Mouse (Mus musculus): ENCODE data around the gene Hsdl1.

Gene Hsdl1

GRCm38 (mm10) chr8:119574437-119575365, at the start of gene Hsdl1, which contains the start of gene Dnaaf1:
Gene Hsdl1 (minus strand): TSS chr8:119575183.
Gene Dnaaf1 (plus strand): TSS chr8:119575235.
- peak; percentile 98 for DNase-seq

GRCm38 (mm10) chr8:119623744-119624143, 48.8 kb upstream of the Hsdl1 start:
- DNase-seq: no peak

GRCm38 (mm10) chr8:119623061-119623460, 48.1 kb upstream of the Hsdl1 start:
- DNase-seq: no peak

GRCm38 (mm10) chr8:119622555-119622954, 47.6 kb upstream of the Hsdl1 start:
- DNase-seq: no peak

GRCm38 (mm10) chr8:119620848-119621465, 46.0 kb upstream of the Hsdl1 start:
- no peak for DNase-seq

GRCm38 (mm10) chr8:119620116-119620840, 45.3 kb upstream of the Hsdl1 start:
- no peak for DNase-seq

GRCm38 (mm10) chr8:119618887-119619286, 43.9 kb upstream of the Hsdl1 start:
- DNase-seq: no peak

GRCm38 (mm10) chr8:119617586-119617985, 42.6 kb upstream of the Hsdl1 start:
- DNase-seq: no peak

- no peak for DNase-seq
Measured at GRCm38 (mm10) chr8:119616811-119617210, 41.8 kb upstream of the Hsdl1 start.

- no peak for DNase-seq
Measured at GRCm38 (mm10) chr8:119616358-119616757, 41.4 kb upstream of the Hsdl1 start.

- DNase-seq: no peak
Measured at GRCm38 (mm10) chr8:119615096-119615495, 40.1 kb upstream of the Hsdl1 start.

GRCm38 (mm10) chr8:119612471-119612870, 37.5 kb upstream of the Hsdl1 start, which contains the start of gene Adad2:
Gene Adad2 (plus strand): TSS chr8:119612747.
- DNase-seq: no peak

GRCm38 (mm10) chr8:119606224-119606623, 31.2 kb upstream of the Hsdl1 start:
- no peak for DNase-seq

- peak; percentile 97 to 99 for DNase-seq
Measured at GRCm38 (mm10) chr8:119604996-119605395, 30.0 kb upstream of the Hsdl1 start, which contains the start of gene Taf1c. Gene Taf1c (minus strand): TSS chr8:119605222.

GRCm38 (mm10) chr8:119604398-119604803, 29.4 kb upstream of the Hsdl1 start:
- no peak for DNase-seq

GRCm38 (mm10) chr8:119603771-119604170, 28.8 kb upstream of the Hsdl1 start:
- DNase-seq: no peak

- no peak for DNase-seq
Measured at GRCm38 (mm10) chr8:119591456-119591855, 16.5 kb upstream of the Hsdl1 start.

GRCm38 (mm10) chr8:119590348-119590747, 15.4 kb upstream of the Hsdl1 start:
- DNase-seq: no peak

GRCm38 (mm10) chr8:119588844-119589243, 13.9 kb upstream of the Hsdl1 start:
- DNase-seq: no peak

- no peak for DNase-seq
Measured at GRCm38 (mm10) chr8:119588321-119588720, 13.3 kb upstream of the Hsdl1 start.

- no peak for DNase-seq
Measured at GRCm38 (mm10) chr8:119585901-119586300, 10.9 kb upstream of the Hsdl1 start.

- no peak for DNase-seq
Measured at GRCm38 (mm10) chr8:119580441-119581161, 5.6 kb upstream of the Hsdl1 start.
